Mouse (Mus musculus) embryonic facial prominence, embryonic 15.5 days (tissue): ENCODE data around the gene Doc2a. TPM values are rescaled to one million over a fixed set of nuclear protein-coding genes. Genes with fewer than 3 reads are reported as not detected.
A peak's percentile ranks its signal among the peaks of the same experiment; 100 is the strongest.

Source experiments
- ATAC-seq: fragments of 200-750 bp; cut with Nextera tagmentation; 2 replicates; pipeline ENCODE4 v1.8.0; 2017; ENCODE audit warnings: low read depth, moderate TSS enrichment; ENCODE audit not compliant: insufficient number of reproducible peaks, low FRiP score, low TSS enrichment
- H3K27ac ChIP-seq: fragments of 300-500 bp; sonication (generic); replicated peaks from 2 replicates; pipeline ENCODE4 v1.5.1; 2015; ENCODE audit warnings: mild to moderate bottlenecking, inconsistent platforms
- H3K27me3 ChIP-seq: fragments of 300-500 bp; sonication (generic); 2 replicates; pipeline ENCODE4 v1.6.1; 2015; ENCODE audit warnings: inconsistent platforms
- H3K36me3 ChIP-seq: fragments of 300-500 bp; sonication (generic); 2 replicates; pipeline ENCODE4 v1.6.1; 2015; ENCODE audit warnings: mild to moderate bottlenecking, inconsistent platforms
- H3K4me1 ChIP-seq: fragments of 300-500 bp; sonication (generic); 2 replicates; pipeline ENCODE4 v1.6.1; 2015; ENCODE audit warnings: inconsistent platforms
- H3K4me2 ChIP-seq: fragments of 300-500 bp; sonication (generic); replicated peaks from 2 replicates; pipeline ENCODE4 v1.6.1; 2015; ENCODE audit warnings: mild to moderate bottlenecking, inconsistent platforms
- H3K4me3 ChIP-seq: fragments of 300-500 bp; sonication (generic); replicated peaks from 2 replicates; pipeline ENCODE4 v1.5.1; 2015; ENCODE audit warnings: mild to moderate bottlenecking, inconsistent platforms
- H3K9ac ChIP-seq: fragments of 300-500 bp; sonication (generic); 2 replicates; pipeline ENCODE4 v1.6.1; 2015; ENCODE audit warnings: inconsistent platforms
- H3K9me3 ChIP-seq: fragments of 300-500 bp; sonication (generic); replicated peaks from 2 replicates; pipeline ENCODE4 v1.6.1; 2016; ENCODE audit warnings: inconsistent platforms
- WGBS: fragments of 180-500 bp; shearing (Covaris S2); methylation state at CpG from one replicate; pipeline ENCODE4 v1.1.7; 2015; 5-methylcytosine and 5-hydroxymethylcytosine counted together
- polyA plus RNA-seq: library from polyadenylated mRNA; unstranded; fragments of >200 nt; fragmentation: Nextera tagmentation; extraction: Ambion mirVana; gene quantifications from 2 replicates; pipeline ENCODE4 v1.2.1, GENCODE M21; 2015

Doc2a gene
- polyA plus RNA-seq, 1 experiment from 2014 or later, result 1.6 TPM

DNA sequence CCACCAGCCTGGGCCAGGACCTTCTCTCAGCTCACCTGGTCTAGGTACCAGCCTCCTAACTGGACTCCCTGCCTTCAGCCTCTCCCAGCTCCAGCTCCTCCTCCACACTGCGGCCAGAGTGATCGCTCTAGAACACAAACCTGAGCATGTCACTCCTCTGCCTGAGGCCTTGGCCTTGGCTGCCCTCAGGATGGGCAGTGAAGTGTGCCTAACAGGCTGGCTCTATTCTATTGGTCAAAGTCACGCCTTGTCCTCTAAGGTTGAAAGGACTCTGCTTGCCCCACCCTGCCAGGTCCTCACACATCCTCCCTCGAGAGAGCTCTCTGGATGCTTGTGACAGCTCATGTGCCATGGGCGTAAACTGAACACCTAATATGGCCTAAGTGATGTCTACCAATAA, 6.2 kb downstream of the Doc2a start:
- Histone ChIP-seq H3K4me2 (no peak overlapping the region), H3K27me3 (peaks cover 15% of the 10 kb centered on the region), H3K27ac (no peak overlapping the region), H3K4me1 (peaks cover 11% of the 10 kb centered on the region; the same call in 1 of the 2 replicates), H3K9ac (no peak overlapping the region), H3K36me3 (peaks cover 66% of the 10 kb centered on the region), H3K4me3 (no peak overlapping the region), H3K9me3 (no peaks in the 10 kb centered on the region)
- 86% methylated on average over 5 of the region's 5 CpGs for WGBS
- ATAC-seq, result no peak

DNA sequence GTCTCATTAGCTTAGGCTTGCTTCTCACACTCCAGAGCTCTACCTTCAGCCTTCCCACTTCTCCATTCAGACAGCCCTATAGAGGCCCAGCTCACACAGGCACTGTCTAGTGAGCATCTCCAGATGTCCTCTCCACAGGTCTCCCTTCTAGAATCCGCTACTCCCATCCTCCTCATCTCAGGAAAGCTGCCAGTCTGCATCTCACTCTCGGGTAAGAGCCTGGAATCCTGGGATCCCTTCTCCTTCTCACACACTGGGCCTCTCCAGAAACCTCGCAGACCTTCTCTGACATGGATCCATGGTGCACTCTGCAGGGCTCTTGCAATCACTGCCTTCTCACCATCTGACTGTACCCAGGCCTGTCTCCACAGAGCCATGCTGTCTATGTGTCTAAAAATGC, 8.4 kb downstream of the Doc2a start:
- no peak for ATAC-seq
- 84% methylated on average over 3 of the region's 3 CpGs for WGBS
- Histone ChIP-seq H3K36me3 (peaks cover 79% of the 10 kb centered on the region), H3K27ac (no peak overlapping the region), H3K9ac (no peak overlapping the region), H3K4me3 (no peak overlapping the region), H3K4me2 (no peak overlapping the region), H3K4me1 (peaks cover 10% of the 10 kb centered on the region), H3K27me3 (no peaks in the 10 kb centered on the region), H3K9me3 (no peaks in the 10 kb centered on the region)

DNA sequence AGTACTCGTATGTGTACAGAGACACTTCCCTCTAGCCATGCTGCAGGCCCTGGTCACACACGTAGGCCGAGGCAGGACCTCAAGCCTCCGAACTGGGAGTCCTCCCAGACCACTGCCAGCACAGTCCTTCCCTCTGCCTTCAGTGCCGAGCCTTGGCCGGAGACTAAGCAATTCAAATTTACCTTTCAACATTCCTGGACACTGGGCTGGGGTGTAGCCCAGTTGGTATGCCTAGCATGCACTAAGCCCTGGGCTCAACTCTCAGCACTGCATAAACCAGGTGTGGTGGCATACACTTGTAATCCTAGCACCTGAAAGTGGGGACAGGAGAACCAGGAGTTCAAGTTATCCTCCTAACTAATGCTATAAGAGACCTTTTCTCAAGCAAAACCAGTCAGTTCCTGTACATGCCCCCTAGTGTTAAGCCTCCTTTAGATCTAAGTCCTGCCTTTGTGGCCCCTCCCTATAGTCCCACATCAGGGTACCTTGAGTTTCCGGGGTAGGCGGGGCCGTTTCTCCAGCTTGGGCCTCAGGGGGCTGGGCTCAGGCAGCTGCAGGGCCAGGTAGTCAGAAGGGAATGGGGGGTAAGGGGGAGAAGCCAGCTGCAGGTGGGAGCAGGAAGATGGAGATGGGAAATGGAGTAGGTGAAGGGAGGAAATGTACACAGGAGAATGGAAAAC, 9.7 kb downstream of the Doc2a start:
- no peak overlapping the region; the same call in 1 of the 2 replicates for H3K9ac ChIP-seq

DNA sequence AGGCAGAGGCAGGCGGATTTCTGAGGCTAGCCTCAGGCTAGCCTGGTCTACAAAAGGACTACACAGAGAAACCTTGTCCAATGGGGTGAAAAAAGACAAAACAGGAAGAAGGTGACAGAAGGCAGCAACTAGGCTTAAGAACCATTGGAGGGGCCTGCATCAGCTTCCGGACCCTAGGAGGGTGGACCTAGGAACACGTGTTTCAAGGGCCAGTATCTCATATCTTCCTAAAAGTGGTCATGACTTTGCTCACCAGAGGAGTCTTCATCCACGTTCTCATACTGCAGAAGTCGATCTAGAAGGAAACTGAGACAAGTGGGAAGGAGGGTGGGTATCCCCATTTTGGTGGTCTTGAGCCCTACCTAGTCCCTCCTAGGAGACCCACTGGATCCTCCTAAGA, 13.8 kb downstream of the Doc2a start:
- Histone ChIP-seq H3K36me3 (peaks cover 57% of the 10 kb centered on the region), H3K4me1 (peaks cover 34% of the 10 kb centered on the region), H3K4me2 (peak overlapping the region; percentile 89), H3K4me3 (peak overlapping the region; percentile 76), H3K27me3 (no peaks in the 10 kb centered on the region), H3K9ac (peak overlapping the region; percentile 62), H3K27ac (peak overlapping the region; percentile 85; the same call in 1 of the 2 replicates), H3K9me3 (no peaks in the 10 kb centered on the region)
- WGBS, result 64% methylated on average over 5 of the region's 5 CpGs
- no peak for ATAC-seq

More for the DNA sequence above, 9.7 kb downstream of the Doc2a start:
- peaks cover 76% of the 10 kb centered on the region for H3K36me3 ChIP-seq
- no peak overlapping the region for H3K4me2 ChIP-seq
- 76% methylated on average over 9 of the region's 9 CpGs for WGBS
- no peak overlapping the region for H3K27ac ChIP-seq
- peaks cover 11% of the 10 kb centered on the region for H3K4me1 ChIP-seq
- H3K4me3 ChIP-seq, result no peak overlapping the region
- no peak for ATAC-seq
- H3K27me3 ChIP-seq, result no peaks in the 10 kb centered on the region
- no peaks in the 10 kb centered on the region for H3K9me3 ChIP-seq

DNA sequence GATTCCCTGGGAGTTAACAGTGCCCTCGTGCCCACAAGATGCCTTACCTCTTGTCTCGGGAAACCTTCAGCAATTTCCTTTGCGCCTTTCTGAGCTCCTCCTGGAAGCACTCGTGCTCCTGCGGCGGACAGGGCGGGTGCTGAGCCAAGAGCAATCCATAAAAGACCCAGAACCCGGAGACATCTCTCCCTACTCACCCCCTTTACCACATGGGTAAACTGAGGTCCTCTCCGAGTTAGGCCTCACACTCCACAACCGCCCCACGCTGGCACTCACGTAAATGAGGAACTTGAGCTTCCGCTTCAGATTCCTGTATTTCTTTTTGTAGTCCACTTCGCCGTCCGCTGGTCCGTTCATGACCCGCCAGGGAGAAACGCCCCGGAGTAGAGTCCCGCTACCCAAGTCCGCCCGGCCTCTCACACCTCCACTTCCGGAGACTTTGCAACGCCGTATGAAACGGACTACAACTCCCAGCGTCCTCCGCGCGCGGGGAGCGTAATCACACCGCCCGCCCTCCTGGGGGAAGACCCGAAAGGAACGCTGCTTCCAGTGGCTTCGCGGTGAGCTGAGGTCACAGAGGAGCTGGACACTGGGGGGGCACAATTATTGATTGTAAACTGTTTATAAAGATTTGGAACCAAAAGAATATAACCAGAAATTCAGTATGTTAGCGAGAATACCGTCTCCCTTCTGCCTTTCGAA, 14.4 kb downstream of the Doc2a start, which contains the start of gene Hirip3:
Gene Hirip3, plus strand, starts transcription at position 544 of the 702 bp plus-strand sequence.
- Histone ChIP-seq H3K4me2 (peak within 1 kb of the TSS; percentile 89), H3K9me3 (no peaks in the 10 kb centered on the region), H3K9ac (peak within 1 kb of the TSS; percentile 62), H3K4me3 (peak within 1 kb of the TSS; percentile 76), H3K4me1 (peaks cover 34% of the 10 kb centered on the region), H3K27me3 (no peaks in the 10 kb centered on the region), H3K27ac (peak within 1 kb of the TSS; percentile 85), H3K36me3 (peaks cover 57% of the 10 kb centered on the region)
- ATAC-seq, result peak; percentile 91
- 1% methylated on average over 42 of the region's 42 CpGs for WGBS

DNA sequence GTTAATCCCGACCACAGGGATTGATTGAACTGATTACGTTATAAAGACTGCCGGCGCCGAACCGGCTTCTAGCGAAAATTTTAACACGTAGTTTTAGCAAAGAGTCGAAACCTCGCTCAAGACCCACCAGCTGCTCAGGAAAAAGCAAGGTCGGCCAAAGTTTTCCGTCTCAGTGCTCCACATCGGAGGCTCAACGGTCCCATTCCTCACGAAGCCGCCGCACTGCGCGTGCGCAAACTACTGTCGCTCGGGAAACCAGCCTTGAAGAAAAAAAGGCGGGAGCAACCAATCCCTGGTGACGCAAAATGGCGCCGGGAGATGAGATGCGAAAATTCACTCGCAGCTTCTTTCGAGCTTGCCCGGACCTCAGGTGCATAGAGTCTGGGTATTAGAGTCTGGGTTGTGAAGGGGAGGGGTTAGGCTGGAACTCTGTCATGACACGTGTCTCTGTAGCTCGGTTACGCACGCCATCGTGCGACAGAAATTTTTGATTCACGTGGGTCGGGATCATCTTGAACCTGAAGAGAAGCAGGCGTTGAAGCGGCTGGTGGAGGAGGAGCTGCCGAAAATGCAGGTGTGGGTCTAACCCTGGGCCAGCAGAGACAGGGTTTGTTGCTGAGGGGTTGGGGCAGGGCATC, 15.1 kb downstream of the Doc2a start, which contains the start of gene Ino80e:
Gene Ino80e, minus strand, starts transcription at position 231 of the 638 bp plus-strand sequence.
- Histone ChIP-seq H3K4me2 (peak within 1 kb of the TSS; percentile 89), H3K4me1 (peaks cover 34% of the 10 kb centered on the region), H3K9me3 (no peaks in the 10 kb centered on the region), H3K36me3 (peaks cover 57% of the 10 kb centered on the region), H3K27ac (peak within 1 kb of the TSS; percentile 85), H3K4me3 (peak within 1 kb of the TSS; percentile 76), H3K27me3 (no peaks in the 10 kb centered on the region), H3K9ac (peak within 1 kb of the TSS; percentile 62)
- WGBS, result under 1% methylated on average over 41 of the region's 41 CpGs
- peak; percentile 45; the same call in 1 of the 2 replicates for ATAC-seq

DNA sequence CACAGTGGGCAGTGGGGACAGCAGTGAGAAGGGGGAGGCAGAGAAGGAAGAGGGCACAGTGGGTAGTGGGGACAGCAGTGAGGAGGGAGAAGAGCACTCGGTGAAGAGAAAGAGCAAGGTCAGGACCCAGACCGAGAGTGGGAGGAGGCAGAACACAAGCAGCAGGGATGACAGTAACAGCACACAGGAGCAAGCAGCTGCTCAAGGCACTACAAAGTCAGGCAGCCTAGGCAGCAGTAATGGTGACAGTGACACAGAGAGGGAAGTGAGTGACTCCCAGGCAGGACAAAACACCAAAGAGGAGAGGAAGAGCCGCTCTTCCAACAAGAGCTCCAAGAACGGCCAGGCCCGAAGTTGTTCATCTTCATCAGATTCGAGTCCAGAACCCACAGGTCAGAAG, 16.6 kb downstream of the Doc2a start:
- no peak for ATAC-seq
- Histone ChIP-seq H3K4me1 (peaks cover 34% of the 10 kb centered on the region), H3K36me3 (peaks cover 59% of the 10 kb centered on the region), H3K27me3 (no peaks in the 10 kb centered on the region), H3K9me3 (no peaks in the 10 kb centered on the region), H3K4me3 (peak overlapping the region; percentile 76), H3K4me2 (peak overlapping the region; percentile 89), H3K9ac (peak overlapping the region; percentile 22; the same call in 1 of the 2 replicates), H3K27ac (no peak overlapping the region)
- WGBS, result 74% methylated on average over 6 of the region's 6 CpGs

DNA sequence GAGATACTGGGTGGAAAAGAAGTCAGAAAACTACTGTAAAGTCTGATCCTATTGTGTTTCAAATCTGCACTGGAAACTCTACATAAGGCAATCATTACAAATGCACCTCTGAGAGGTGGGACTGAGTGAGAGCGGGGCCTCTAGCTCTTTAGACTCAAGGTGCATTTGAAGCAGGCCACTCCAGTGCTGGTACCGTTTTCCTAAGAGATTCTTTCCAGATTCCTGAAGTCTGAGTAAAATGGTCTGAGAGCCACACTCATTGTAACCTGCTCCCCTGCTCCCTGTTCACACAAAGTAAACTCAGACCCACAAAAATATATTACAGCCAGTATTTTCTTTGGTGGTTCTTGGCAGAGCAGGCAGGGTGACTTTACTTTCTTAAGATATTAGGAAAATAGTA, 20.3 kb downstream of the Doc2a start:
- no peak for ATAC-seq

DNA sequence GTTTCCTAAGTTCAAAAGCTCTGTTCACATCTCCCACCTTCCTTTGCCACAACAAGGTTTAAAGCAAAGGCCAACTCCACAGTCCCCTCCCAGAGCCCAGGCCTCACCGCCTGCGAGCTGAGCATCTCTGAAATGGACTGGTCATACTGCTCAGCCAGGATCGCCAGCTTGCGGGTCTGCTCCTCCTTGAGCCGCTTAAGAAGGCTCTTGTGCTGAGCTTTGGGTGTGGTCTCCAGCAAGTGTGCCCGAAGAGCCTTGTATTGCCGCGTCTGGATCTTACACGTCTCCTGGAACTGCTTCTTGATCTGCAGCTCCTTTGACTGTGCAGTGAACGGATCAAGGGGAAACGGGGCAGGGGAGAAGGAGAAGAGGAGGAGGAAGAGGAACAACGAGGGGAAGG, 20.8 kb downstream of the Doc2a start:
- Histone ChIP-seq H3K4me3 (no peak overlapping the region), H3K36me3 (peaks cover 90% of the 10 kb centered on the region), H3K4me2 (no peak overlapping the region), H3K27me3 (no peaks in the 10 kb centered on the region), H3K9ac (no peak overlapping the region), H3K4me1 (peaks cover 17% of the 10 kb centered on the region), H3K27ac (no peak overlapping the region), H3K9me3 (no peaks in the 10 kb centered on the region)
- ATAC-seq, result no peak
- WGBS, result 80% methylated on average over 12 of the region's 12 CpGs

More for the DNA sequence above, 20.3 kb downstream of the Doc2a start:
- Histone ChIP-seq H3K4me2 (no peak overlapping the region), H3K27ac (no peak overlapping the region), H3K36me3 (peaks cover 85% of the 10 kb centered on the region), H3K4me3 (no peak overlapping the region), H3K9ac (no peak overlapping the region), H3K9me3 (no peaks in the 10 kb centered on the region), H3K4me1 (peaks cover 21% of the 10 kb centered on the region), H3K27me3 (no peaks in the 10 kb centered on the region)
- WGBS, result 80% methylated on average over 2 of the region's 2 CpGs

DNA sequence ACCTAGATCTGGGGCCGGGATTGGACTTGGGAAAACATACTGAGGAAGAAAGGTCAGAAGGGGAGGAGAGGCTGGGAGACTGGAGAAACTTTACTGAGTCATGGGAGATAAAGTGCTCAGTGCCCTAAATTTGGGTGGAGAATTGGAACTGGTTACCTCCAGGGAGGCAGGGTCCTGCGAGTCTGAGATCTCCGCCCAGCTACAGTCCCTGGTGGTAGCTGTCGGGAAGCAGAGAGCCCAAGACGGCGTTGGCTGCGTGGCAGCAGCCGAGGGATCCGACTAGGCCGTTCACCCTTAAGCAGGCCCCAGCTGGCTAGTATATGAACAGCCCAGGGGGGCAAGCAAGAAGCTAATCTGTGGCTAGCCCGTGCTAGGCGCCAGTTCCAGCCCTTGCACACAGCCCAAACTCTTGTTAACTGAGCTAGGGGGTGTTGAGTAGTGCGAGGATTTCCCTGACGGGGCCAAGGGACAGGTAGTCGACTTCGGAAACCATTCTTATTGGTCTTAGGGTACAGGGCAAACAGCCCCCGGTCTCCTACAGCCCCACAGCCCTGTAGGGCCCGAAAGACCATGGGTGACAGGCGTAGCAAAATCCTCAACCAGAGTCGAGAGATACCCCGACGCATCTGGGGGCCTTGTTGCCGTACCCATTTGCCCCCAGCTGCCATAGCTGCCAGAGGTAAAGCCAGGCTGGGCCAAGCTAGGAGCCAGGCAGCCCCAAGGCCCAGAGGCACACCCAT, 22.7 kb downstream of the Doc2a start:
- Histone ChIP-seq H3K9ac (no peak overlapping the region), H3K9me3 (no peaks in the 10 kb centered on the region), H3K27me3 (no peaks in the 10 kb centered on the region), H3K27ac (no peak overlapping the region), H3K4me2 (no peak overlapping the region), H3K4me1 (no peaks in the 10 kb centered on the region), H3K4me3 (no peak overlapping the region), H3K36me3 (peaks cover 98% of the 10 kb centered on the region)
- no peak for ATAC-seq
- whole genome bisulfite sequencing, result 92% methylated on average over 23 of the region's 23 CpGs

DNA sequence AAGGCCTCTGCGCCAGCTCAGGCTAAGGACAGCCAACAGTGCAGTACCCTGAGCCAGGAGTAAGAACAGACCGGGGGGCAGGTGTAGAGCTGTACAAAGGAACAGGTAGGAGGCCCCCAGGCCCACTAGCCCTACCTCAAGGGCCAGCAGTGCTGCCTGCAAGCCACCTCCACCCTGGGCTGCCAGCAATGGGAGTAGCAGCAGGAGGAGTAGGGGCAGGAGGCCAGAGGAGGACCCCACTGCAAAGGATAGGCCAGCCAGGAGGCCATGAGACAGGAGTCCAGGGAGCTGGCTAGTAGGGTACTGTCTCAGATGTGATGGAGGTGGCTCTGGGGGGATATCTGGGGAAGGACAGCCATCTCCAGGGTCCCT, 23.3 kb downstream of the Doc2a start:
- Histone ChIP-seq H3K9ac (no peak overlapping the region), H3K4me1 (no peaks in the 10 kb centered on the region), H3K36me3 (peaks cover 98% of the 10 kb centered on the region), H3K4me2 (no peak overlapping the region), H3K27ac (no peak overlapping the region), H3K4me3 (no peak overlapping the region), H3K27me3 (no peaks in the 10 kb centered on the region), H3K9me3 (no peaks in the 10 kb centered on the region)
- ATAC-seq, result no peak
- 97% methylated on average over 2 of the region's 2 CpGs for WGBS
